Mouse (Mus musculus) testis, adult 2 months (tissue): Measurements from ENCODE around the gene Atp6v1fnb.

Source experiments
- CTCF ChIP-seq: fragments of 200-500 bp; IDR thresholded peaks from 2 replicates; pipeline ENCODE4 v1.5.1; 2012; ENCODE audit warnings: low read depth, mild to moderate bottlenecking, inconsistent platforms, low read length, moderate library complexity; ENCODE audit not compliant: control insufficient read depth, insufficient read depth, insufficient replicate concordance
- POLR2A ChIP-seq: fragments of 200-500 bp; IDR thresholded peaks from 2 replicates; pipeline ENCODE4 v1.6.1; 2012; ENCODE audit warnings: low read depth, mild to moderate bottlenecking, inconsistent platforms, low read length, moderate library complexity; ENCODE audit not compliant: control insufficient read depth

DNA sequence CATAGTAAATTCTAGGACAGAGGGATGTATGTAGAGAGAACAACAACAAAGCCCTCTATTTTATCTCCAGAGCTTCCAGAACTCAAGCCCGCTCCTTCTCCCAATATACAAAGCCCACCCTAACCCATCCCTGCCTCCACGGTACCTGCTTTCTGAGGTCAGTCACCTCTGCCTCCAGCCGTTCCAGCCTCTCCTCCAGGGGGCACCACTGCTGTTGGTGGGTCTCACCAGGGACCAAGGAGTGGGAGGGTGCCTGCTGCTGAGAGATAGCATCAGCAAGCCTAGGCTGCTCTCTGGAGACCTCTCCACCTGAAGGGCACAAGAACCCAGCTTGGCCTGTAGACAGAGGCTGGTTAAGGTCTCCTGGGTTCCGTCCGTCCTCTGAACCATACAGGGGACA is 34.3 kb downstream of the Atp6v1fnb start:
- TF ChIP-seq CTCF (no peak), POLR2A (no peak)
